Mouse (Mus musculus) kidney, postnatal 14 days (tissue): ENCODE data around the gene Rfx1.
A peak's percentile ranks its signal among the peaks of the same experiment; 100 is the strongest.

Source experiments
- DNase-seq: peaks from one replicate; pipeline ENCODE4 v3.0.0; 2022; ENCODE audit warnings: mixed read lengths

Rfx1 gene

GRCm38 (mm10) chr8:84096061-84096460 is 29.4 kb downstream of the Rfx1 start:
- DNase-seq = no peak

DNA sequence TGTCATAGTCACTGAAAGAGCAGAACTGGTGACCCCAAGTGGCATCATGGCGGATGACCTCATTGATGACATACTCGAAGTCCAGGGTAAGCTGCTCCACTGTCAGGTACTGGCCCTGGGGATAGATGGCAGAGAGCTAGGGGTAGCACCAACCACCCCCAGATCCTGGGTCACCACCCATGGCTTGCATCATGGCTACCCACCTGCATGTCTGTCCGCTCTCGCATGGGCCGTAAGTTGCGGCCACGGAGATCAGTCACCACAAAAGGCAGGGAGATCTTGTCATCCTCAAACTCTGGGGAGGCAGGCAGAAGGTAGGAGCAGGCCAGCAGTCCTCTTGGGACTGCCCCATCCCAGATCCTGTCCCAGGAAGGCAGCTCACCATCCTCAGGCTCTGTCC is 31.7 kb downstream of the Rfx1 start:
- DNase-seq = no peak

DNA sequence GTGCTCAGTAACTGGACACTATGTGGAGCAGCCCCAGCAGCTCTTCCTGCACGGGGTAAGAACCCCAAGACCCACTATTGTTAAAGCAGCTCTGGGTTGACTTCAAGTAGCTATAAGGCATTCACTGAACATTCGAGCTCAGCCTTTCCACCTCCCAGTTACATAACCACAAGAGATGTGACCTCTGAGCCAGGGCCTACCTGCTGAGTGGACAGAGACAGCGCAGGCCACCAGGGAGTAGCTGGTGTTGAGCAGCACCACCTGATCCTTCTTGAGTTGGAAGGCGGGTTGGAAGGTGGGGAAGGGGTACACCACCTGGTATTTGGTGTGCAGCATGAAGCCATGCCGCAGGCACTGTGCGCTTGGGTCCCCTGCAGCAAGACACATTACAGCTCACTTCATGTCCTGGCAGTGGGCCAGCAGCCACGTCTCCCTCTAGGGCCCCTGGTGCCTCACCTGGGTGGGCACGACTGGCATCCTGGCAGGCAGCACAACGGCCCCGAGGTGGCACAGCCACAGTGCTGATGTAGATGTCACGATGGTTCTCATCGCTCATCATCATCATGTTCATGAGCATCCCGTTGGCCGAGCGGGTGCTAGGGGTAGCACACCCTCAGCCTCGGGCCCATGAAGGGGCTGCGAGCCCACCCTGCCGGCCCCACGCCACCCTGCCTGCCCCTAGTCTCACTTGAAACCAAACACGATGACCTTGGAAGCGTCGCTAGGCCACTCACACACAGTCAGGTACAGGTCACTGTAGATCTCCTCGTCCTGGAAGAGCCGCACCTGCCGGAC is 35.0 kb downstream of the Rfx1 start:
- peak; percentile 41 for DNase-seq

GRCm38 (mm10) chr8:84103601-84104000 is 37.0 kb downstream of the Rfx1 start:
- DNase-seq = peak; percentile 72

- DNase-seq = peak; percentile 80
Measured at GRCm38 (mm10) chr8:84104221-84104620, 37.6 kb downstream of the Rfx1 start.

DNA sequence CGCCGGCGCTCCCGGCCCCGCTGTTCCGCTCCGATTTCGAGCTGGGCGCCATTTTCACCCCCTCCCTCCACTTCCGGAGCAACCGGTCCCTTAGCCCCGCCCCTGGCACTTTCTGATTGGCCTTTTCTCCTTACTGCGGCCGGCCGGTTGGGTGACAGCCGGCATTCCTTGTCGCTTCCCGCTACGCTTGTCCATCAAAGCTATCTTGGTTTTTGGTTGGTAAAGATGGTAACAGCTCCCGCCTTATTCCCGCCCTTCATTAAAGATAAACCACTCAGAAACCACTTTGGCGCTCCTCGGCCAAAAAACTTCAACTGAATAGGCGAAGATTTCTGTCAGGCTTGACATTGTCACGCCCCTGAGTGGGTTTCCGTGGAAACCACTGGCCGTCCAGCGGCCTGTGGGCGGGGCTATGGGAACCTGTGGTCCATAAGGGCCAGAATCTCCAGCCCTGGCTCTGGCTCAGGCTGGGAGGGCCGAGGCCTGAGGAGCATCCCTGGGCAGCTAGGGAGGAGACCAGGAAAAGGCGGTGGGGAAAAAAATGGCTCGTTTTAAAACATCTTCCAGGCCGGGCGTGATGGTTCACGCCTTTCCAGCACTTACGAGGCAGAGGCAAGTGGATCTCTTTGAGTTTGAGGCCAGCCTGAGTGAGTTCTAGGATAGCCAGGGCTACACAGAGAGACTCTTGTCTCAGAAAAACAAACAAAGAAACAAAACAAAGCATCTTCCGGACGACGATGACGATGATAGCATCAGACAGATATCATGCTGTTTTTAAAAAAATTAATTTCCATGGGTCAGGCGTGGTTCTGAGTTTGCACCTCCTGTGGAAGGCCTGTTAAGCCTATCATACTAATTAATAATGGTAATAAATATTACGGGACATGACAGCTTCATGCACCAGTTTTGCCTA is 38.3 kb downstream of the Rfx1 start, which contains the start of gene Dcaf15:
Gene Dcaf15 (minus strand): TSS at position 72 of the 913 bp plus-strand sequence.
- peak; percentile 99 for DNase-seq

DNA sequence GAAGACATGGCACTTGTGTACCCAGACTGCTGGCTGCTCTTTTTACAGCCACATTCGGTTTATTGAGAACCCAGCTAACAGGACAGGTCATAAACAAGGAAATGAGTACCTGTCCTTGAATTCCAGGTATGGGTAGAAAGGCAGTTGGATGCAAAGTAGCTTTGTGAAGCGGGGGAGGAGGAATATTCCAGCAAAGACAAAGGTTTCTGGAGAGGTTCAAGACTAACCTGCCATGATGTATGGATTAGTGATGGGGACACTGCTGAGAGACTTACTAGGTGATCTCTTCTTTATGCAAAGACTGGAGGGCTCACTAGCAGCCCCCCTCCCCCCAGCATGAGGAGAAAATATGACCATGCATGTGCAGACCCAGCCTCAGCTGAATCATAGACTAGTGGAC is 39.0 kb downstream of the Rfx1 start:
- DNase-seq = no peak

- no peak for DNase-seq
Measured at GRCm38 (mm10) chr8:84106216-84107040, 39.8 kb downstream of the Rfx1 start.

GRCm38 (mm10) chr8:84115646-84116045 is 49.0 kb downstream of the Rfx1 start:
- no peak for DNase-seq

DNA sequence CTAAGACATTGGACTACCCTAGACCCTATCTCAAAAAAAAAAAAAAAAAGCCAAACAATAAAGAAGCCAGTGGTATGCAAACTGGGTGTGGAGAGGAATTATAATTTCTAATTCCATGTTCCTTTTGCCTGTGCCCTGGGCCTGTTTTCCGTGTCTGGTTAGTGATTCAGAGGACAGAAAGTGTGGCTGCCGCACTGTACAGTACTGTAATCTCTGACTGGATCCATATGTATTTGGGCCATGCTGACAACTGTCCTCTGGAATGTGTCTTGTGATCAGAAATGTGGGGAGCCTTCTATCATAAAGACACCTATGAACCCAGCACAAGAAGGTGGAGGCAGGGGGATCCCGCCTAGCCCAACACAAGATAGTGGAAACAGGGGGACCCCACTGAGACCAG is 55.5 kb downstream of the Rfx1 start:
- no peak for DNase-seq

GRCm38 (mm10) chr8:84125656-84126055 is 59.0 kb downstream of the Rfx1 start, which contains the start of gene Podnl1:
Podnl1 (plus strand) TSS chr8:84125989.
- DNase-seq = peak; percentile 24

DNA sequence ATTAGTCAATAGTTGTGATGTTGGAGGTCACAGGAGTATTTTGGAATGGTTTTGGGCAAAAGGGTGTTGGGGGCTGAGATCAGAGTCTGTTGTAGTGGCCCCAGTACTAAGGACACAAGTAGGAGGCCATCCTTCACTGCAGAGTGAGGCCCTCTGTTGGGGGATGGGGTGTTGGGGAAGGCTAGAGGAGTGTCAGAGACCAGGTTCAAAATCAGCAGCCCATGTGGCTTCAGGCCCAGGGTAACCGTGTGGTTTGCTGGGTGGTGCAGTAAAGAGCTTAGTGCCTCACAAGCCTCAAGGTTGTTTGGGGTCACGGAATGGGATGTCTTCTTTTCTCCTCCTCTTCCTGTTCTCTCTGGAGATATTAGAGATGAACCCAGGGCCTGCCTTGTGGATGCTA is 60.1 kb downstream of the Rfx1 start:
- no peak for DNase-seq

GRCm38 (mm10) chr8:84127202-84127901 is 60.7 kb downstream of the Rfx1 start:
- DNase-seq = peak; percentile 28

DNA sequence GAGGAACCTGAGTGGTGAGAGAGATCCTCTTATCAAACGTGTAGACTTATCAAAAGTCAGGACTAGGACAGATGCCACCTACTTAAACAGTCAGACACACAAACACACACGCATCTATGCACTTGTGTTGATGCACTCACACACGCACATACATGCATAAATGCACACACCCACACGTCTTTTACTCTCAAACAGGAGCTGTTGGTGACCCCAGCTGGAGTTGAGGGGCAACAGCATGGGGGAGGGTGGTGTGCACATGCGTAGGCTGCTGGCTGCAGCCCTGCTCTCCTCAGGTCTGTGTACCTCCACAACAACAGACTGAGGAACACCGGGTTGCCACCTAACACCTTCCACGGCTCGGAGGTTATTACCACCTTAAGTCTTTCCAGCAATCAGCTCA is 61.6 kb downstream of the Rfx1 start:
- no peak for DNase-seq

DNA sequence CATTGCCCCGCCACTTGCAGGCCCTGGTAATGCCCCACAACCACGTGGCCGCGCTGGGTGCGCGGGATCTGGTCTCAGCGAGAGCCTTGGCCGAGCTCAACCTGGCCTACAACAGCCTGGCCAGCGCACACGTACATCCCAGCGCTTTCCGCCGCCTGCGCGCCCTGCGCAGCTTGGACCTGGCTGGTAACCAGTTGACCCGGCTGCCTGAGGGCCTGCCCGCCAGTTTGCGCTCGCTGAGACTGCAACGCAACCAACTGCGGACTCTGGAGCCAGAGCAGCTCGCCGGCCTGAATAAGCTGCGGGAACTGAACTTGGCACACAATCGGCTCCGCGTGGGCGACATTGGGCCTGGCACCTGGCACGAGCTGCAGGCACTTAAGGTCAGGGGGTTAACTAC is 64.2 kb downstream of the Rfx1 start:
- DNase-seq = peak; percentile 56

GRCm38 (mm10) chr8:84132225-84132624 is 65.6 kb downstream of the Rfx1 start:
- no peak for DNase-seq

DNA sequence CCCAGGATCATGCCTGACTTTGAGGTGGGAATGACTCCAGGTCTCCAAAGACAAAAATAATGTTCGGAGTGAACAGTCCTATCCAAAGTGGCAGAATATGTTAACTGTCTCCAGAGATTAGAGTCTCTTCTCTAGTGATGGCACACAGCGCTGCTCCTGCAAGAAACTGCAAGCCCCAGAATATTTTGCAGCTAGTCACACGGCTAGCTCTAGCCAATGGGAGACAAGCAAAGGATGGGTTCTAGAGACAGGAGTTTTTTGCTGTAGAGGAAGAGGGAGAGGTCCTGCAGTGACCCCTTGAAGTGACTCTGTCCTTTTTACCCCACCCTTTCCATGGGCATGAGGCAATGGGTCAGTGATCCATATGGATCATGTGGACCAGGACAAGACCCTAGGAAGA is 71.2 kb downstream of the Rfx1 start:
- DNase-seq = no peak

DNA sequence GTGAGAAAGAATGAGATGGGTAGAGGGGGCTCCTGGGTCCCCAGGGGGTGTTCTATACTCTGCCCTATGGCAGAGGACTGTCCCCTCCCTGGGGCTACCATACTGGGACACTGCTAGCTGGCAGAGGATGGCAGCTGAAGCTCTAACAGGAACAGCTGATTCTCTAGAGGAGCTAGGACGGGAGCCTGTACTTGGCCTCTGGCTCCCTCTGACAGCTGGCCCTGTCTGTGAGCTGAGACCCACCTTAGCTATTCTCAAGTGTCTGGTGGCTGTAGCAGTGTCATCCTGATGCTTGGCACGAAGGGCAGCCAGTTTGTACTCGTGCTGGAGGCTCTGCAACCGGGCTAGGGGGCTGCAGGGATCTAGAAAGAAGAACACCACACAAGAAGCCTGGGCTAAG is 74.2 kb downstream of the Rfx1 start:
- no peak for DNase-seq

DNA sequence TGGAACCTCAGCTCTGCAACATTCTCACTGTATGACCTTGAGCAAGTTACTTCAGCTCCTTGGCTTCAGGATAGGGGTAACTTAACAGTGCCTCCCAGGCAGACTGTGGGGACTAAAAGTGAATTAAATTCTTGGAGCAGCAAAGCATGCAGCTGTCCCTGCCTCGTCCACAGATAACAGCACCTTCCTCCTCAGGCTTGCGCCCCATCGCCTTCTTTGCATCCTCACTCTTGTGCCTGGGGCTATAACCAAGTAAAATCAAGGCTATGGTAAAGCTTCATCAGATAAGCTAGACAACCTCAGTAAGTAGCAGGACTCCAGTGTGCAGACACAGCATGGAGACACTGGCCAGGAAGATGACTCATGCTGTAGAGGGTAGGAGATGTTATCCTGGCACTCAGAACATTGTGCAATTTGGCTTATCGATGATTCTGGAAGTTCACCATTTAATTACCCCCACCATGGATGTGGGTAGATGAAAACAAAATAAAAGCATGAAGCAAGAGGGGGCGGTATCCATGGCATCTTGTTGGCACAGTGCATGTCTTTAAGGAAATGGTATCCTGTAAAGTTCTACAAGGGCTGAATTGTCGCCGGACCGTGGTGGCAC is 78.1 kb downstream of the Rfx1 start:
- no peak for DNase-seq
